Mouse (Mus musculus): ENCODE measurements around the gene Bbs9. TPM values are rescaled to one million over a fixed set of nuclear protein-coding genes. Genes with fewer than 3 reads are reported as not detected.
A peak's percentile ranks its signal among the peaks of the same experiment; 100 is the strongest.

The Bbs9 gene
- polyA plus RNA-seq, 1 experiment from 2014 or later = 13.4 TPM

- H3K9me3 ChIP-seq (ENCODE audit: control insufficient read depth, low read length) = no peaks in the 10 kb centered on the region
- H3K4me2 ChIP-seq (ENCODE audit: low read depth, low read length) = no peak overlapping the region
- no peak overlapping the region for H3K4me3 ChIP-seq (ENCODE audit: low read depth, low read length)
- H3K27ac ChIP-seq (replicated peaks; ENCODE audit: low read depth, low read length) = no peak overlapping the region
- H3K27me3 ChIP-seq (replicated peaks; ENCODE audit: control insufficient read depth, insufficient read depth, low read length) = no peaks in the 10 kb centered on the region
- no peaks in the 10 kb centered on the region for H3K4me1 ChIP-seq (ENCODE audit: control insufficient read depth, insufficient read depth, low read length)
- 0 out of 2 replicates have a peak, but pooled peaks cover 8% of the 10 kb centered on the region for H3K36me3 ChIP-seq (ENCODE audit: control insufficient read depth, insufficient read depth, low read length)
- DNase-seq (ENCODE audit: low spot score) (peak; percentile 41), ATAC-seq (ENCODE audit: low read depth) (peak; percentile 79; the same call in 1 of the 2 replicates)
- no peak overlapping the region for H3K9ac ChIP-seq (ENCODE audit: low read depth, low read length)
- WGBS = 53% methylated on average over 2 of the region's 2 CpGs
Measured at GRCm38 (mm10) chr9:22502972-22503371, 27.5 kb downstream of the Bbs9 start.

- no peak overlapping the region for H3K27ac ChIP-seq (replicated peaks; ENCODE audit: low read depth, low read length)
- 0 out of 2 replicates have a peak, but pooled peaks cover 8% of the 10 kb centered on the region for H3K36me3 ChIP-seq (ENCODE audit: control insufficient read depth, insufficient read depth, low read length)
- 54% methylated on average over 5 of the region's 5 CpGs for WGBS
- no peaks in the 10 kb centered on the region for H3K27me3 ChIP-seq (replicated peaks; ENCODE audit: control insufficient read depth, insufficient read depth, low read length)
- no peak overlapping the region for H3K4me3 ChIP-seq (ENCODE audit: low read depth, low read length)
- no peak overlapping the region for H3K4me2 ChIP-seq (ENCODE audit: low read depth, low read length)
- no peak for ATAC-seq (ENCODE audit: low read depth)
- H3K9me3 ChIP-seq (ENCODE audit: control insufficient read depth, low read length) = no peaks in the 10 kb centered on the region
- H3K4me1 ChIP-seq (ENCODE audit: control insufficient read depth, insufficient read depth, low read length) = no peaks in the 10 kb centered on the region
- no peak overlapping the region for H3K9ac ChIP-seq (ENCODE audit: low read depth, low read length)
- no peak for DNase-seq (ENCODE audit: low spot score)
Measured at GRCm38 (mm10) chr9:22503581-22503980, 28.1 kb downstream of the Bbs9 start.

- WGBS = 28% methylated on average over 2 of the region's 2 CpGs
- Histone ChIP-seq H3K4me1 (ENCODE audit: control insufficient read depth, insufficient read depth, low read length) (no peaks in the 10 kb centered on the region), H3K4me3 (ENCODE audit: low read depth, low read length) (no peak overlapping the region), H3K9ac (ENCODE audit: low read depth, low read length) (no peak overlapping the region), H3K9me3 (ENCODE audit: control insufficient read depth, low read length) (no peaks in the 10 kb centered on the region), H3K4me2 (ENCODE audit: low read depth, low read length) (no peak overlapping the region), H3K36me3 (ENCODE audit: control insufficient read depth, insufficient read depth, low read length) (no peaks in the 10 kb centered on the region), H3K27me3 (replicated peaks; ENCODE audit: control insufficient read depth, insufficient read depth, low read length) (no peaks in the 10 kb centered on the region), H3K27ac (replicated peaks; ENCODE audit: low read depth, low read length) (no peak overlapping the region)
- DNase-seq (ENCODE audit: low spot score) (no peak), ATAC-seq (ENCODE audit: low read depth) (no peak)
Measured at GRCm38 (mm10) chr9:22505574-22505973, 30.1 kb downstream of the Bbs9 start.

- H3K36me3 ChIP-seq (ENCODE audit: control insufficient read depth, insufficient read depth, low read length) = no peaks in the 10 kb centered on the region
- no peak overlapping the region for H3K4me3 ChIP-seq (ENCODE audit: low read depth, low read length)
- no peaks in the 10 kb centered on the region for H3K9me3 ChIP-seq (ENCODE audit: control insufficient read depth, low read length)
- H3K4me1 ChIP-seq (ENCODE audit: control insufficient read depth, insufficient read depth, low read length) = no peaks in the 10 kb centered on the region
- no peak overlapping the region for H3K4me2 ChIP-seq (ENCODE audit: low read depth, low read length)
- DNase-seq (ENCODE audit: low spot score) = no peak
- 80% methylated on average over 4 of the region's 4 CpGs for WGBS
- H3K27ac ChIP-seq (replicated peaks; ENCODE audit: low read depth, low read length) = no peak overlapping the region
- H3K27me3 ChIP-seq (replicated peaks; ENCODE audit: control insufficient read depth, insufficient read depth, low read length) = no peaks in the 10 kb centered on the region
- ATAC-seq (ENCODE audit: low read depth) = no peak
- H3K9ac ChIP-seq (ENCODE audit: low read depth, low read length) = no peak overlapping the region
Measured at GRCm38 (mm10) chr9:22515076-22515475, 39.6 kb downstream of the Bbs9 start.

- no peaks in the 10 kb centered on the region for H3K36me3 ChIP-seq (ENCODE audit: control insufficient read depth, insufficient read depth, low read length)
- no peak overlapping the region for H3K4me2 ChIP-seq (ENCODE audit: low read depth, low read length)
- no peak overlapping the region for H3K27ac ChIP-seq (replicated peaks; ENCODE audit: low read depth, low read length)
- H3K27me3 ChIP-seq (replicated peaks; ENCODE audit: control insufficient read depth, insufficient read depth, low read length) = no peaks in the 10 kb centered on the region
- no peaks in the 10 kb centered on the region for H3K4me1 ChIP-seq (ENCODE audit: control insufficient read depth, insufficient read depth, low read length)
- H3K9me3 ChIP-seq (ENCODE audit: control insufficient read depth, low read length) = 0 out of 2 replicates have a peak, but pooled peaks cover 6% of the 10 kb centered on the region
- peak; percentile 78 for DNase-seq (ENCODE audit: low spot score)
- ATAC-seq (ENCODE audit: low read depth) = peak; percentile 84; the same call in 1 of the 2 replicates
- WGBS = 98% methylated on average over 3 of the region's 3 CpGs
- H3K9ac ChIP-seq (ENCODE audit: low read depth, low read length) = no peak overlapping the region
- no peak overlapping the region for H3K4me3 ChIP-seq (ENCODE audit: low read depth, low read length)
Measured at GRCm38 (mm10) chr9:22518394-22519041, 43.0 kb downstream of the Bbs9 start.

GRCm38 (mm10) chr9:22523460-22523859, 47.9 kb downstream of the Bbs9 start:
- no peaks in the 10 kb centered on the region for H3K36me3 ChIP-seq (ENCODE audit: control insufficient read depth, insufficient read depth, low read length)
- H3K9me3 ChIP-seq (ENCODE audit: control insufficient read depth, low read length) = 0 out of 2 replicates have a peak, but pooled peaks cover 6% of the 10 kb centered on the region
- no peaks in the 10 kb centered on the region for H3K4me1 ChIP-seq (ENCODE audit: control insufficient read depth, insufficient read depth, low read length)
- no peak overlapping the region for H3K4me3 ChIP-seq (ENCODE audit: low read depth, low read length)
- ATAC-seq (ENCODE audit: low read depth) (no peak), DNase-seq (ENCODE audit: low spot score) (no peak)
- no peaks in the 10 kb centered on the region for H3K27me3 ChIP-seq (replicated peaks; ENCODE audit: control insufficient read depth, insufficient read depth, low read length)
- 95% methylated on average over 1 of the region's 1 CpGs for WGBS
- no peak overlapping the region for H3K4me2 ChIP-seq (ENCODE audit: low read depth, low read length)
- no peak overlapping the region for H3K9ac ChIP-seq (ENCODE audit: low read depth, low read length)
- no peak overlapping the region for H3K27ac ChIP-seq (replicated peaks; ENCODE audit: low read depth, low read length)

GRCm38 (mm10) chr9:22530734-22531489, 55.4 kb downstream of the Bbs9 start:
- H3K27ac ChIP-seq (replicated peaks; ENCODE audit: low read depth, low read length) = no peak overlapping the region
- DNase-seq (ENCODE audit: low spot score) = no peak
- H3K9me3 ChIP-seq (ENCODE audit: control insufficient read depth, low read length) = no peaks in the 10 kb centered on the region
- H3K36me3 ChIP-seq (ENCODE audit: control insufficient read depth, insufficient read depth, low read length) = no peaks in the 10 kb centered on the region
- no peaks in the 10 kb centered on the region for H3K4me1 ChIP-seq (ENCODE audit: control insufficient read depth, insufficient read depth, low read length)
- H3K4me3 ChIP-seq (ENCODE audit: low read depth, low read length) = no peak overlapping the region
- no peak for ATAC-seq (ENCODE audit: low read depth)
- 84% methylated on average over 3 of the region's 3 CpGs for WGBS
- H3K4me2 ChIP-seq (ENCODE audit: low read depth, low read length) = no peak overlapping the region
- H3K9ac ChIP-seq (ENCODE audit: low read depth, low read length) = no peak overlapping the region
- H3K27me3 ChIP-seq (replicated peaks; ENCODE audit: control insufficient read depth, insufficient read depth, low read length) = no peaks in the 10 kb centered on the region

- 88% methylated on average over 5 of the region's 5 CpGs for WGBS
- Histone ChIP-seq H3K9ac (ENCODE audit: low read depth, low read length) (no peak overlapping the region), H3K4me2 (ENCODE audit: low read depth, low read length) (no peak overlapping the region), H3K27ac (replicated peaks; ENCODE audit: low read depth, low read length) (no peak overlapping the region), H3K4me1 (ENCODE audit: control insufficient read depth, insufficient read depth, low read length) (no peaks in the 10 kb centered on the region), H3K4me3 (ENCODE audit: low read depth, low read length) (no peak overlapping the region), H3K36me3 (ENCODE audit: control insufficient read depth, insufficient read depth, low read length) (no peaks in the 10 kb centered on the region), H3K9me3 (ENCODE audit: control insufficient read depth, low read length) (no peaks in the 10 kb centered on the region), H3K27me3 (replicated peaks; ENCODE audit: control insufficient read depth, insufficient read depth, low read length) (no peaks in the 10 kb centered on the region)
- ATAC-seq (ENCODE audit: low read depth) = no peak
- no peak for DNase-seq (ENCODE audit: low spot score)
Measured at GRCm38 (mm10) chr9:22532112-22532511, 56.6 kb downstream of the Bbs9 start.
